Mouse (Mus musculus): ENCODE data around the gene Dnajc10.

Dnajc10 gene

GRCm38 (mm10) chr2:80340537-80340936, 25.3 kb downstream of the Dnajc10 start:
- DNase-seq (ENCODE audit: low spot score): no peak

- no peak for DNase-seq (ENCODE audit: low spot score)
These were observed 39.3 kb downstream of the Dnajc10 start for GRCm38 (mm10) chr2:80354531-80354930.

GRCm38 (mm10) chr2:80356656-80357231, 41.5 kb downstream of the Dnajc10 start:
- no peak for DNase-seq (ENCODE audit: low spot score)

- DNase-seq (ENCODE audit: low spot score): no peak
These were observed 56.2 kb downstream of the Dnajc10 start for GRCm38 (mm10) chr2:80371458-80371857.

- DNase-seq (ENCODE audit: low spot score): no peak
These were observed 59.6 kb downstream of the Dnajc10 start for GRCm38 (mm10) chr2:80374892-80375291.

GRCm38 (mm10) chr2:80379848-80380247, 64.6 kb downstream of the Dnajc10 start:
- no peak for DNase-seq (ENCODE audit: low spot score)

- DNase-seq (ENCODE audit: low spot score): no peak
These were observed 69.2 kb downstream of the Dnajc10 start for GRCm38 (mm10) chr2:80384447-80384846.

- no peak for DNase-seq (ENCODE audit: low spot score)
These were observed 71.0 kb downstream of the Dnajc10 start for GRCm38 (mm10) chr2:80386255-80386654.

GRCm38 (mm10) chr2:80387668-80388067, 72.4 kb downstream of the Dnajc10 start:
- peak; percentile 2 for DNase-seq (ENCODE audit: low spot score)

- DNase-seq (ENCODE audit: low spot score): peak; percentile 11
These were observed 73.1 kb downstream of the Dnajc10 start for GRCm38 (mm10) chr2:80388341-80388740.

GRCm38 (mm10) chr2:80396057-80396456, 80.8 kb downstream of the Dnajc10 start:
- no peak for DNase-seq (ENCODE audit: low spot score)

- no peak for DNase-seq (ENCODE audit: low spot score)
These were observed 81.6 kb downstream of the Dnajc10 start for GRCm38 (mm10) chr2:80396864-80397263.

- DNase-seq (ENCODE audit: low spot score): no peak
These were observed 83.4 kb downstream of the Dnajc10 start for GRCm38 (mm10) chr2:80398595-80399099.
